Mouse (Mus musculus): ENCODE data around the gene Map3k4.

DNA sequence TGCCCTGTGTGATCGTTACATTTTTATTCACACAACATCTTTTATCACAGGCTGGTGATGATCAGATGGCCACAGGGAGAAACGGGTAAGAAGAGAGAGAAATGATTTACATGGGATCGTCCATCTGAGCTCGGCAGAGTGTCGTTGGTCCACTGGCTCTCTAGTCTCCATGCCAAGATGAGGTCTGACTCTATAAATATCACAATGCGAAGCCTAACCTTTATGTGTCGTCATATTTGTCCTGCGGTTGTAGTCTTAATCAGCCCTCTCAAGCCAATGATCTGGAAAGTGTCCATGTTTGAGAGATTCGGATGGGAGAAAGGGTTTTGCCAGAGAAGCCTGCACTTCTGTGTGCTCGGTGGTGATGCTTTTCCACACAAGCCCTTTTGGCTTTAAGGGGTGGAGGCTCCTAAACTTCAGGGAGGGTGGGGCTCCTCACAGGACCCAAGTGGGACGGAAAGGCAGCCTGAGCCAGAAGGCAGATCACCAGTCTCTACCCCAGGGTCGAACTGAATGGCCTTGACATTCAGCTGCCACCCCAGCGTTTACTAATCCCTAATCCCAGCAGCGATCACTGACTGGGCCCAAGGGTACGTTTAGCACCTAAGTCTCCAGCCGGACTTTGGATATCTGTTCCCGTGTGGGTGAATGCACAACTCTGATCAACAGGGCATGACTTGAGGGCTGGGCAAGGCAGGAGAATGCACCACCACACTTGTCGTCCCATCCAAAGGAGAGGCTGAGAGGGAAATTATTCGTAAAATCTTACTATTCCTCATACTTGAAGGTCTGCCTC, 17.7 kb upstream of the Map3k4 start:
- TF ChIP-seq CTCF (IDR thresholded peaks at IDR 0.05; ENCODE audit: low read depth): no peak
- no peak for TF ChIP-seq EP300 (optimal IDR thresholded peaks at IDR 0.05)
